Mouse (Mus musculus) heart, postnatal 0 days (tissue): ENCODE results near the gene Wwp2. TPM values are rescaled to one million over a fixed set of nuclear protein-coding genes. Genes with fewer than 3 reads are reported as not detected.

Source experiments
- ATAC-seq: fragments of 200-750 bp; cut with Nextera tagmentation; 2 replicates; pipeline ENCODE4 v1.8.0; 2017; ENCODE audit warnings: low read depth, moderate number of reproducible peaks, moderate library complexity; ENCODE audit not compliant: insufficient read depth
- DNase-seq: peaks from one replicate; pipeline ENCODE4 v3.0.0-alpha.2; 2016; ENCODE audit warnings: low spot score
- H3K27ac ChIP-seq: fragments of 300-500 bp; sonication (generic); 2 replicates; pipeline ENCODE4 v1.5.1; 2014; ENCODE audit warnings: low read depth, mild to moderate bottlenecking
- H3K27me3 ChIP-seq: fragments of 300-500 bp; sonication (generic); 2 replicates; pipeline ENCODE4 v1.6.1; 2014; ENCODE audit warnings: low read length, mixed read lengths; ENCODE audit not compliant: control insufficient read depth, insufficient read depth
- H3K36me3 ChIP-seq: fragments of 300-500 bp; sonication (generic); replicated peaks from 2 replicates; pipeline ENCODE4 v1.6.1; 2014; ENCODE audit warnings: low read length, mixed read lengths; ENCODE audit not compliant: control insufficient read depth, insufficient read depth
- H3K4me1 ChIP-seq: fragments of 300-500 bp; sonication (generic); 2 replicates; pipeline ENCODE4 v1.6.1; 2014; ENCODE audit warnings: antibody characterized with exemption; ENCODE audit not compliant: control insufficient read depth, insufficient read depth
- H3K4me2 ChIP-seq: fragments of 300-500 bp; sonication (generic); 2 replicates; pipeline ENCODE4 v1.6.1; 2014; ENCODE audit warnings: low read depth, mild to moderate bottlenecking, low read length, moderate library complexity
- H3K4me3 ChIP-seq: fragments of 300-500 bp; sonication (generic); 2 replicates; pipeline ENCODE4 v1.5.1; 2014; ENCODE audit warnings: low read depth, low read length
- H3K9ac ChIP-seq: fragments of 300-500 bp; sonication (generic); replicated peaks from 2 replicates; pipeline ENCODE4 v1.6.1; 2014; ENCODE audit warnings: low read depth, low read length, mixed read lengths
- H3K9me3 ChIP-seq: fragments of 300-500 bp; sonication (generic); replicated peaks from 2 replicates; pipeline ENCODE4 v1.6.1; 2016; ENCODE audit warnings: low read length; ENCODE audit not compliant: control insufficient read depth
- CTCF ChIP-seq: IDR thresholded peaks from 2 replicates; pipeline ENCODE4 v1.5.1; 2016; ENCODE audit warnings: antibody characterized with exemption, control low read depth, low read depth
- EP300 ChIP-seq: IDR thresholded peaks from 2 replicates; pipeline ENCODE4 v1.6.1; 2016; ENCODE audit warnings: antibody characterized with exemption, low read depth
- WGBS: fragments of 180-500 bp; shearing (Covaris S2); extraction: QIAGEN DNeasy Blood & Tissue Kit; methylation state at CpG from one replicate; pipeline ENCODE4 v1.1.7; 2014; 5-methylcytosine and 5-hydroxymethylcytosine counted together
- polyA plus RNA-seq: library from polyadenylated mRNA; unstranded; fragments of >200 nt; fragmentation: Nextera tagmentation; extraction: Ambion mirVana; gene quantifications from 2 replicates; pipeline ENCODE4 v1.2.1, GENCODE M21; 2015
- total RNA-seq: library from RNA; depleted of rRNA; stranded (reverse); fragments of >200 nt; gene quantifications from 2 replicates; pipeline ENCODE4 v1.2.3, GENCODE M21; 2014; ENCODE audit warnings: low replicate concordance

The Wwp2 gene
- total and polyA plus RNA-seq, 2 experiments from 2014 or later = 20.4 to 40.5 TPM

- DNase-seq (no peak), ATAC-seq (no peak; the same call in 1 of the 2 replicates)
- H3K36me3 ChIP-seq = peaks cover 5% of the 10 kb centered on the region; the same call in 1 of the 2 replicates
- H3K27me3 ChIP-seq = no peaks in the 10 kb centered on the region
- TF ChIP-seq CTCF (no peak), EP300 (no peak)
- H3K9ac ChIP-seq = no peak overlapping the region
- no peak overlapping the region for H3K4me2 ChIP-seq
- 16% methylated on average over 6 of the region's 6 CpGs for WGBS
- H3K9me3 ChIP-seq = no peaks in the 10 kb centered on the region
- H3K4me1 ChIP-seq = peaks cover 25% of the 10 kb centered on the region
- no peak overlapping the region for H3K4me3 ChIP-seq
- H3K27ac ChIP-seq = 0 out of 2 replicates have a peak overlapping the region, but pooled peaks have one; percentile 44
Measured at GRCm38 (mm10) chr8:107503354-107503753, 67.2 kb downstream of the Wwp2 start.

GRCm38 (mm10) chr8:107504239-107504985, 68.2 kb downstream of the Wwp2 start:
- Histone ChIP-seq H3K27me3 (no peaks in the 10 kb centered on the region), H3K9ac (no peak overlapping the region), H3K9me3 (no peaks in the 10 kb centered on the region), H3K4me1 (peaks cover 23% of the 10 kb centered on the region), H3K4me3 (no peak overlapping the region), H3K4me2 (no peak overlapping the region), H3K36me3 (peaks cover 5% of the 10 kb centered on the region; the same call in 1 of the 2 replicates), H3K27ac (peak overlapping the region; percentile 34; the same call in 1 of the 2 replicates)
- TF ChIP-seq CTCF (no peak), EP300 (no peak)
- ATAC-seq (0 out of 2 replicates have a peak, but pooled peaks have one; percentile 22), DNase-seq (peak; percentile 19)
- 60% methylated on average over 13 of the region's 13 CpGs for WGBS

- no peak for TF ChIP-seq EP300
- TF ChIP-seq CTCF = no peak
- H3K27ac ChIP-seq = no peak overlapping the region
Measured at GRCm38 (mm10) chr8:107505271-107505670, 69.1 kb downstream of the Wwp2 start.

GRCm38 (mm10) chr8:107507019-107507418, 70.9 kb downstream of the Wwp2 start:
- H3K4me3 ChIP-seq = no peak overlapping the region
- H3K27ac ChIP-seq = no peak overlapping the region
- H3K27me3 ChIP-seq = no peaks in the 10 kb centered on the region
- peaks cover 5% of the 10 kb centered on the region; the same call in 1 of the 2 replicates for H3K36me3 ChIP-seq
- no peak overlapping the region for H3K9ac ChIP-seq
- DNase-seq (no peak), ATAC-seq (no peak)
- H3K9me3 ChIP-seq = no peaks in the 10 kb centered on the region
- TF ChIP-seq EP300 (no peak), CTCF (no peak)
- H3K4me2 ChIP-seq = no peak overlapping the region
- 100% methylated on average over 1 of the region's 1 CpGs for WGBS
- H3K4me1 ChIP-seq = peaks cover 17% of the 10 kb centered on the region; the same call in 1 of the 2 replicates

More at GRCm38 (mm10) chr8:107505271-107505670, 69.1 kb downstream of the Wwp2 start:
- Histone ChIP-seq H3K9ac (no peak overlapping the region), H3K27me3 (no peaks in the 10 kb centered on the region), H3K4me3 (no peak overlapping the region), H3K36me3 (peaks cover 5% of the 10 kb centered on the region; the same call in 1 of the 2 replicates), H3K4me1 (peaks cover 17% of the 10 kb centered on the region; the same call in 1 of the 2 replicates), H3K4me2 (no peak overlapping the region), H3K9me3 (no peaks in the 10 kb centered on the region)
- 80% methylated on average over 4 of the region's 4 CpGs for WGBS
- ATAC-seq (no peak), DNase-seq (no peak)

- DNase-seq (no peak), ATAC-seq (no peak)
- Histone ChIP-seq H3K9me3 (no peaks in the 10 kb centered on the region), H3K4me3 (no peak overlapping the region), H3K36me3 (peaks cover 5% of the 10 kb centered on the region; the same call in 1 of the 2 replicates), H3K9ac (no peak overlapping the region), H3K27me3 (no peaks in the 10 kb centered on the region), H3K4me1 (no peaks in the 10 kb centered on the region), H3K4me2 (no peak overlapping the region), H3K27ac (no peak overlapping the region)
- 90% methylated on average over 5 of the region's 5 CpGs for WGBS
- TF ChIP-seq EP300 = no peak
- TF ChIP-seq CTCF = no peak
Measured at GRCm38 (mm10) chr8:107510204-107510603, 74.0 kb downstream of the Wwp2 start.
